Mouse (Mus musculus) hematopoietic multipotent progenitor cell, adult 10-12 weeks (in vitro differentiated cells): Measurements from ENCODE around the gene Smok2a. TPM values are rescaled to one million over a fixed set of nuclear protein-coding genes. Genes with fewer than 3 reads are reported as not detected.

Experiments used
- polyA plus RNA-seq: library from polyadenylated mRNA; stranded (reverse); fragments of >175 nt; gene quantifications from 2 replicates; pipeline ENCODE4 v1.2.3, GENCODE M21; 2012; ENCODE audit warnings: low replicate concordance

Smok2a gene
- polyA plus RNA-seq: not detected in 2 replicates

GRCm38 (mm10) chr17:13220888-13221287 lies at the start of gene Smok2a:
TSS of gene Smok2a (plus strand) at chr17:13221188.

GRCm38 (mm10) chr17:13229957-13230356 lies 9.0 kb downstream of the Smok2a start, which contains the start of gene Smok2b:
TSS of gene Smok2b (plus strand) at chr17:13230257.

Other genes starting within 250 kb of the Smok2a start
- gene Wtap, start 227.0 kb upstream of the Smok2a start, polyA plus RNA-seq: 30.2 and 43.0 TPM in 2 replicates
- gene Sod2, start 214.3 kb upstream of the Smok2a start, polyA plus RNA-seq: 136 and 308 TPM in 2 replicates
- gene Gpr31b, start 168.9 kb upstream of the Smok2a start, polyA plus RNA-seq: 0.20 TPM in 1 of 2 replicates, not detected in the other
- not detected in 2 replicates for gene Tcp10b, start 160.1 kb upstream of the Smok2a start, polyA plus RNA-seq
- 0.07 TPM in 1 of 2 replicates, not detected in the other for gene Unc93a, start 89.4 kb upstream of the Smok2a start, polyA plus RNA-seq
- not detected in 2 replicates for gene Smok2b, start 9.1 kb downstream of the Smok2a start, polyA plus RNA-seq
- not detected in 2 replicates for gene Tcp10c, start 133.4 kb downstream of the Smok2a start, polyA plus RNA-seq